ENCODE assay signal across 18 mouse cellular contexts in genomic region chr15:100575366-100575765, GRCm38 (mm10). TPM values are rescaled to one million over a fixed set of nuclear protein-coding genes. Genes with fewer than 3 reads are reported as not detected.
DNase-seq lines count a peak whose midpoint lies in the region; ATAC-seq and TF ChIP-seq lines count a peak whose summit lies in the region.
"Had no signal": no experiment of that assay in that cellular context is flagged by ENCODE, and none has a peak within 500 bp of the region (broad histone marks: within the 10 kb centered on the region; RNA-seq: fewer than 3 reads in every experiment).

No protein-coding gene starts in this region.

- no peak for TF ChIP-seq CTCF in small intestine, adult 2 months (IDR thresholded peaks at IDR 0.05; ENCODE audit: extremely low read depth, insufficient read length, insufficient replicate concordance, low read depth, low read length)

- WGBS in embryonic facial prominence, embryonic 15.5 days = 86% methylated on average over 12 of the region's 12 CpGs
- 85% methylated on average over 12 of the region's 12 CpGs for WGBS in embryonic facial prominence, embryonic 10.5 days
- 87% methylated on average over 12 of the region's 12 CpGs for WGBS in lung, embryonic 15.5 days
- WGBS in kidney, embryonic 16.5 days = 80% methylated on average over 12 of the region's 12 CpGs
- 80% methylated on average over 12 of the region's 12 CpGs for WGBS in small intestine, adult 2 months
- WGBS in forebrain, embryonic 10.5 days = 91% methylated on average over 12 of the region's 12 CpGs

- H3K27ac ChIP-seq in embryonic facial prominence, embryonic 15.5 days (replicated peaks) = peak overlapping the region; percentile 39; the same call in 1 of the 2 replicates
- H3K27ac ChIP-seq in embryonic facial prominence, embryonic 10.5 days (replicated peaks) = no peak overlapping the region
- H3K27ac ChIP-seq in lung, embryonic 15.5 days = peak overlapping the region; percentile 74
- peak overlapping the region; percentile 4; the same call in 1 of the 2 replicates for H3K27ac ChIP-seq in kidney, embryonic 16.5 days (ENCODE audit: low read length)
- peak overlapping the region; percentile 19; the same call in 1 of the 2 replicates for H3K27ac ChIP-seq in small intestine, adult 2 months (ENCODE audit: insufficient read depth, low read depth, low read length)
- H3K27ac ChIP-seq in forebrain, embryonic 10.5 days = no peak overlapping the region
- H3K27ac ChIP-seq: hindbrain, embryonic 12.5 days; limb, embryonic 12.5 days; liver, embryonic 13.5 days; midbrain, embryonic 12.5 days had no signal

- no peak overlapping the region for H3K9ac ChIP-seq in embryonic facial prominence, embryonic 15.5 days
- H3K9ac ChIP-seq in lung, embryonic 15.5 days = no peak overlapping the region
- H3K9ac ChIP-seq in kidney, embryonic 16.5 days (replicated peaks; ENCODE audit: low read length) = no peak overlapping the region
- H3K9ac ChIP-seq: hindbrain, embryonic 12.5 days; limb, embryonic 12.5 days; liver, embryonic 13.5 days; lung, embryonic 14.5 days; midbrain, embryonic 12.5 days had no signal

- peaks cover 11% of the 10 kb centered on the region; the same call in 1 of the 2 replicates for H3K4me1 ChIP-seq in embryonic facial prominence, embryonic 15.5 days
- H3K4me1 ChIP-seq in embryonic facial prominence, embryonic 10.5 days = 0 out of 2 replicates have a peak, but pooled peaks cover 7% of the 10 kb centered on the region
- H3K4me1 ChIP-seq in lung, embryonic 15.5 days = peaks cover 23% of the 10 kb centered on the region
- 0 out of 2 replicates have a peak, but pooled peaks cover 8% of the 10 kb centered on the region for H3K4me1 ChIP-seq in kidney, embryonic 16.5 days (ENCODE audit: insufficient read depth, low read length)
- H3K4me1 ChIP-seq in small intestine, adult 2 months (ENCODE audit: control insufficient read depth, insufficient read depth, insufficient read length, low read length) = peaks cover 2% of the 10 kb centered on the region; the same call in 1 of the 2 replicates
- peaks cover 9% of the 10 kb centered on the region; the same call in 1 of the 2 replicates for H3K4me1 ChIP-seq in forebrain, embryonic 10.5 days
- H3K4me1 ChIP-seq: liver, embryonic 13.5 days had no signal

- peaks cover 13% of the 10 kb centered on the region; the same call in 1 of the 2 replicates for H3K36me3 ChIP-seq in embryonic facial prominence, embryonic 15.5 days
- H3K36me3 ChIP-seq in embryonic facial prominence, embryonic 10.5 days (replicated peaks) = no peaks in the 10 kb centered on the region
- H3K36me3 ChIP-seq in lung, embryonic 15.5 days = no peaks in the 10 kb centered on the region
- peaks cover 3% of the 10 kb centered on the region; the same call in 1 of the 2 replicates for H3K36me3 ChIP-seq in kidney, embryonic 16.5 days (ENCODE audit: insufficient read depth, low read length)
- no peaks in the 10 kb centered on the region for H3K36me3 ChIP-seq in small intestine, adult 2 months (ENCODE audit: control insufficient read depth, insufficient read depth, low read length)
- H3K36me3 ChIP-seq in forebrain, embryonic 10.5 days (replicated peaks) = no peaks in the 10 kb centered on the region; the same call in 1 of the 2 replicates
- H3K36me3 ChIP-seq: limb, embryonic 12.5 days; liver, embryonic 13.5 days had no signal

- no peak for TF ChIP-seq POLR2A in small intestine, adult 2 months (IDR thresholded peaks at IDR 0.05; ENCODE audit: low read depth, low read length)

- no peak for DNase-seq in embryonic facial prominence, embryonic 10.5 days (ENCODE audit: low spot score)
- DNase-seq in lung, postnatal 36 days = no peak
- no peak for DNase-seq in forebrain, embryonic 10.5 days (ENCODE audit: extremely low spot score, low spot score)
- no peak for DNase-seq in T-cell, adult 2 months (ENCODE audit: low spot score)
- DNase-seq: adrenal gland, postnatal 14 days; cerebellum, adult 9-10 months; liver, embryonic 13.5 days; spleen, adult 18-20 months had no signal

- H3K27me3 ChIP-seq in embryonic facial prominence, embryonic 15.5 days = no peaks in the 10 kb centered on the region
- H3K27me3 ChIP-seq in embryonic facial prominence, embryonic 10.5 days (replicated peaks; ENCODE audit: low read depth, poor library complexity, severe bottlenecking) = no peaks in the 10 kb centered on the region
- H3K27me3 ChIP-seq in lung, embryonic 15.5 days = no peaks in the 10 kb centered on the region
- H3K27me3 ChIP-seq in kidney, embryonic 16.5 days (ENCODE audit: insufficient read depth, low read length) = no peaks in the 10 kb centered on the region
- no peaks in the 10 kb centered on the region for H3K27me3 ChIP-seq in small intestine, adult 2 months (ENCODE audit: control insufficient read depth, insufficient read depth, low read length)
- no peaks in the 10 kb centered on the region for H3K27me3 ChIP-seq in forebrain, embryonic 10.5 days (ENCODE audit: poor library complexity, severe bottlenecking)
- H3K27me3 ChIP-seq: hindbrain, embryonic 12.5 days; limb, embryonic 12.5 days; midbrain, embryonic 12.5 days had no signal

- no peak overlapping the region for H3K4me2 ChIP-seq in embryonic facial prominence, embryonic 15.5 days (replicated peaks)
- no peak overlapping the region for H3K4me2 ChIP-seq in lung, embryonic 15.5 days
- no peak overlapping the region for H3K4me2 ChIP-seq in kidney, embryonic 16.5 days (replicated peaks; ENCODE audit: low read depth, low read length)
- H3K4me2 ChIP-seq: hindbrain, embryonic 12.5 days; limb, embryonic 12.5 days; liver, embryonic 13.5 days; lung, embryonic 14.5 days; midbrain, embryonic 12.5 days had no signal

- H3K4me3 ChIP-seq in embryonic facial prominence, embryonic 15.5 days (replicated peaks) = no peak overlapping the region
- no peak overlapping the region for H3K4me3 ChIP-seq in embryonic facial prominence, embryonic 10.5 days
- H3K4me3 ChIP-seq in lung, embryonic 15.5 days = no peak overlapping the region
- no peak overlapping the region for H3K4me3 ChIP-seq in kidney, embryonic 16.5 days (ENCODE audit: low read length)
- H3K4me3 ChIP-seq in small intestine, adult 2 months (ENCODE audit: low read depth, low read length) = no peak overlapping the region
- no peak overlapping the region for H3K4me3 ChIP-seq in forebrain, embryonic 10.5 days
- H3K4me3 ChIP-seq: hindbrain, embryonic 12.5 days; limb, embryonic 12.5 days; liver, embryonic 13.5 days; midbrain, embryonic 12.5 days had no signal

- H3K9me3 ChIP-seq in embryonic facial prominence, embryonic 15.5 days (replicated peaks) = no peaks in the 10 kb centered on the region
- no peaks in the 10 kb centered on the region for H3K9me3 ChIP-seq in embryonic facial prominence, embryonic 10.5 days
- H3K9me3 ChIP-seq in lung, embryonic 15.5 days = no peaks in the 10 kb centered on the region
- H3K9me3 ChIP-seq in kidney, embryonic 16.5 days (ENCODE audit: low read length) = no peaks in the 10 kb centered on the region
- H3K9me3 ChIP-seq in forebrain, embryonic 10.5 days = no peaks in the 10 kb centered on the region
- H3K9me3 ChIP-seq: hindbrain, embryonic 12.5 days; limb, embryonic 12.5 days; liver, embryonic 13.5 days; midbrain, embryonic 12.5 days had no signal

- no peak for ATAC-seq in embryonic facial prominence, embryonic 15.5 days (ENCODE audit: insufficient number of reproducible peaks, low FRiP score, low TSS enrichment, low read depth)
- no peak for ATAC-seq in lung, embryonic 15.5 days (ENCODE audit: borderline replicate concordance, extremely low read depth, low FRiP score, low TSS enrichment)
- ATAC-seq in kidney, embryonic 16.5 days (ENCODE audit: low FRiP score, low TSS enrichment) = no peak
- ATAC-seq: forebrain, embryonic 16.5 days; inflammation-experienced regulatory T-cells, adult 6 months had no signal

RNA-seq across cellular contexts. Expression of gene Tfcp2, which starts 23.6 kb away (rescaled TPM):
- 23.0 and 26.6 TPM in 2 replicates for polyA plus RNA-seq in embryonic facial prominence, embryonic 15.5 days (2015; fragmentation: Nextera tagmentation; extraction: Ambion mirVana)
- polyA plus RNA-seq in embryonic facial prominence, embryonic 10.5 days (2016; fragmentation: Nextera tagmentation; extraction: Ambion mirVana) = 36.9 and 38.2 TPM in 2 replicates
- 24.1 and 27.3 TPM in 2 replicates for polyA plus RNA-seq in lung, embryonic 15.5 days (2015; fragmentation: Nextera tagmentation; extraction: Ambion mirVana)
- polyA plus RNA-seq in kidney, embryonic 16.5 days (2015; fragmentation: Nextera tagmentation; extraction: Ambion mirVana) = 37.5 and 37.8 TPM in 2 replicates
- 1.7 and 2.1 TPM in 2 replicates for polyA plus RNA-seq in small intestine, adult 2 months (2012; rRNA removed)
- polyA plus RNA-seq in forebrain, embryonic 10.5 days (2016; fragmentation: Nextera tagmentation; extraction: Ambion mirVana) = 31.4 and 33.4 TPM in 2 replicates

RNA-seq across cellular contexts. Expression of gene Pou6f1, which starts 24.4 kb away (rescaled TPM):
- polyA plus RNA-seq in embryonic facial prominence, embryonic 15.5 days (2015; fragmentation: Nextera tagmentation; extraction: Ambion mirVana) = 12.3 and 13.8 TPM in 2 replicates
- polyA plus RNA-seq in embryonic facial prominence, embryonic 10.5 days (2016; fragmentation: Nextera tagmentation; extraction: Ambion mirVana) = 3.7 and 5.4 TPM in 2 replicates
- 3.8 and 4.3 TPM in 2 replicates for polyA plus RNA-seq in lung, embryonic 15.5 days (2015; fragmentation: Nextera tagmentation; extraction: Ambion mirVana)
- 10.1 and 10.2 TPM in 2 replicates for polyA plus RNA-seq in kidney, embryonic 16.5 days (2015; fragmentation: Nextera tagmentation; extraction: Ambion mirVana)
- 7.2 and 12.0 TPM in 2 replicates for polyA plus RNA-seq in small intestine, adult 2 months (2012; rRNA removed)
- polyA plus RNA-seq in forebrain, embryonic 10.5 days (2016; fragmentation: Nextera tagmentation; extraction: Ambion mirVana) = 3.6 and 4.9 TPM in 2 replicates

RNA-seq across cellular contexts. Expression of gene Dazap2, which starts 39.8 kb away (rescaled TPM):
- polyA plus RNA-seq in embryonic facial prominence, embryonic 15.5 days (2015; fragmentation: Nextera tagmentation; extraction: Ambion mirVana) = 179 and 203 TPM in 2 replicates
- 200 and 212 TPM in 2 replicates for polyA plus RNA-seq in embryonic facial prominence, embryonic 10.5 days (2016; fragmentation: Nextera tagmentation; extraction: Ambion mirVana)
- 208 and 209 TPM in 2 replicates for polyA plus RNA-seq in lung, embryonic 15.5 days (2015; fragmentation: Nextera tagmentation; extraction: Ambion mirVana)
- polyA plus RNA-seq in kidney, embryonic 16.5 days (2015; fragmentation: Nextera tagmentation; extraction: Ambion mirVana) = 262 and 290 TPM in 2 replicates
- 597 and 1,087 TPM in 2 replicates for polyA plus RNA-seq in small intestine, adult 2 months (2012; rRNA removed)
- 214 and 224 TPM in 2 replicates for polyA plus RNA-seq in forebrain, embryonic 10.5 days (2016; fragmentation: Nextera tagmentation; extraction: Ambion mirVana)

Comparison
In these comparisons a context has a peak if more than half of its experiments do, and no peak if none do; other contexts are left out.
1. H3K27ac ChIP-seq: peak in embryonic facial prominence, embryonic 15.5 days (single experiment), lung, embryonic 15.5 days (single experiment), kidney, embryonic 16.5 days (single experiment) and small intestine, adult 2 months (single experiment); none in embryonic facial prominence, embryonic 10.5 days (single experiment) and forebrain, embryonic 10.5 days (single experiment).